Mouse (Mus musculus) intestine, embryonic 16.5 days (tissue): Measurements from ENCODE around the gene Fstl1. TPM values are rescaled to one million over a fixed set of nuclear protein-coding genes. Genes with fewer than 3 reads are reported as not detected.

ENCODE experiments used
- ATAC-seq: fragments of 200-750 bp; cut with Nextera tagmentation; 2 replicates; pipeline ENCODE4 v1.8.0; 2017; ENCODE audit warnings: moderate TSS enrichment, moderate library complexity
- H3K27ac ChIP-seq: fragments of 300-500 bp; sonication (generic); 2 replicates; pipeline ENCODE4 v1.5.1; 2014; ENCODE audit warnings: mild to moderate bottlenecking, low read length
- H3K27me3 ChIP-seq: fragments of 300-500 bp; sonication (generic); replicated peaks from 2 replicates; pipeline ENCODE4 v1.6.1; 2014; ENCODE audit warnings: low read length, control low read depth, mixed read lengths; ENCODE audit not compliant: control insufficient read depth, insufficient read depth
- H3K36me3 ChIP-seq: fragments of 300-500 bp; sonication (generic); 2 replicates; pipeline ENCODE4 v1.6.1; 2014; ENCODE audit warnings: low read length, control low read depth; ENCODE audit not compliant: control insufficient read depth, insufficient read depth
- H3K4me1 ChIP-seq: fragments of 300-500 bp; sonication (generic); 2 replicates; pipeline ENCODE4 v1.6.1; 2014; ENCODE audit warnings: low read length, control low read depth, mixed read lengths; ENCODE audit not compliant: control insufficient read depth, insufficient read depth
- H3K4me2 ChIP-seq: fragments of 300-500 bp; sonication (generic); 2 replicates; pipeline ENCODE4 v1.6.1; 2014; ENCODE audit warnings: low read depth, low read length, control low read depth
- H3K4me3 ChIP-seq: fragments of 300-500 bp; sonication (generic); 2 replicates; pipeline ENCODE4 v1.5.1; 2014; ENCODE audit warnings: mild to moderate bottlenecking, low read length
- H3K9ac ChIP-seq: fragments of 300-500 bp; sonication (generic); 2 replicates; pipeline ENCODE4 v1.6.1; 2014; ENCODE audit warnings: low read depth, low read length
- H3K9me3 ChIP-seq: fragments of 300-500 bp; sonication (generic); 2 replicates; pipeline ENCODE4 v1.6.1; 2016; ENCODE audit warnings: low read length, control low read depth; ENCODE audit not compliant: control insufficient read depth
- WGBS: fragments of 180-500 bp; shearing (Covaris S2); extraction: QIAGEN DNeasy Blood & Tissue Kit; methylation state at CpG from one replicate; pipeline ENCODE4 v1.1.7; 2014; 5-methylcytosine and 5-hydroxymethylcytosine counted together
- polyA plus RNA-seq: library from polyadenylated mRNA; unstranded; fragments of >200 nt; fragmentation: Nextera tagmentation; extraction: Ambion mirVana; gene quantifications from 2 replicates; pipeline ENCODE4 v1.2.1, GENCODE M21; 2015

Gene Fstl1
- polyA plus RNA-seq, 1 experiment from 2014 or later = 225 TPM

DNA sequence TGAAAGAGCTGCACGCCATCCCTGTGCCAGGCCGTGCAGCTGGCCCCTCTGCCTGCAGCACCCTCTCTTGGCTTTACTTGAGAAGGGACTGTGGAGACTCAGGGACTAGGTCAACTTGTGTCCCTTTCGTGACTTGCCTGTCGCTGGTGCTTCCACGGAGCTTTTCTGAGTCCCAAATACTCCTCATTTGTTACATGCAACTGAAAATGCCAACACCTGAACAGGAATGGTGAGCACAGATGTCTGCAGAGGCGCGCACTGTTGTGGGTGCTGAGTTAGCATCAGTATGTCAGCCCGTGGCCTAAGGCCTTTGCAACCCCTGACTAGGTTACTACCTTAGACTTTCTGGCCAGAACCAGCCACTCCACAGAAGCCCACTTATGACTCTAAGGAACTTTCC lies 35.2 kb downstream of the Fstl1 start:
- no peaks in the 10 kb centered on the region for H3K27me3 ChIP-seq
- 84% methylated on average over 8 of the region's 8 CpGs for WGBS
- ATAC-seq = no peak
- H3K36me3 ChIP-seq = no peaks in the 10 kb centered on the region
- no peak overlapping the region for H3K4me3 ChIP-seq
- H3K4me2 ChIP-seq = no peak overlapping the region
- H3K27ac ChIP-seq = no peak overlapping the region
- peaks cover 12% of the 10 kb centered on the region for H3K4me1 ChIP-seq
- no peaks in the 10 kb centered on the region for H3K9me3 ChIP-seq
- H3K9ac ChIP-seq = no peak overlapping the region

DNA sequence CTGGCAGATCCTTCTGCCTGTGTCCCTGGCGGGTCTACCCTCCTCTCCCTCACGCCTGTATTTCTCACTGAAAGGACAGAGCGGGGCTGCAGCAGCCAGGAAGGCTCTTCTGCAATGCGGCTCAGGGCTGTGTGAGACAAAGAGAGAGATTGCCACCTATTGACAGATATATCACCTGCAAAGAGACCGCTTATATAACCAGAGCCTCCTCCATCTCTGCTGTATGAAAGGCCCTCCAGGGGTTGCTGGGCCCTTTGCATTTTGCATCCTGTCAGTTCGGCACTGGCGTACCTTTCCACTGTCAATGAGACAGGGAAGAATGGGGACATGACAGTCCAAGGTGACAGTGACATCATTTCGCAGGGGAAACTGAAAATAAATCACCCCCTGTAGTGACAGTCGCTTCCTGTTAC lies 35.8 kb downstream of the Fstl1 start:
- H3K36me3 ChIP-seq = no peaks in the 10 kb centered on the region
- H3K27me3 ChIP-seq = no peaks in the 10 kb centered on the region
- H3K9ac ChIP-seq = no peak overlapping the region
- H3K9me3 ChIP-seq = no peaks in the 10 kb centered on the region
- H3K4me2 ChIP-seq = no peak overlapping the region
- WGBS = 49% methylated on average over 9 of the region's 9 CpGs
- peaks cover 12% of the 10 kb centered on the region for H3K4me1 ChIP-seq
- H3K4me3 ChIP-seq = no peak overlapping the region
- peak; percentile 22; the same call in 1 of the 2 replicates for ATAC-seq
- no peak overlapping the region for H3K27ac ChIP-seq

- Histone ChIP-seq H3K4me3 (no peak overlapping the region), H3K27ac (peak overlapping the region; percentile 81), H3K4me2 (0 out of 2 replicates have a peak overlapping the region, but pooled peaks have one; percentile 14), H3K4me1 (peaks cover 12% of the 10 kb centered on the region), H3K9me3 (no peaks in the 10 kb centered on the region), H3K9ac (peak overlapping the region; percentile 20; the same call in 1 of the 2 replicates), H3K27me3 (no peaks in the 10 kb centered on the region), H3K36me3 (0 out of 2 replicates have a peak, but pooled peaks cover 2% of the 10 kb centered on the region)
- peak; percentile 3; the same call in 1 of the 2 replicates for ATAC-seq
- 24% methylated on average over 5 of the region's 5 CpGs for WGBS
These were observed 37.2 kb downstream of the Fstl1 start for GRCm38 (mm10) chr16:37813691-37814382.

GRCm38 (mm10) chr16:37814383-37814971 lies 37.8 kb downstream of the Fstl1 start:
- H3K27me3 ChIP-seq = no peaks in the 10 kb centered on the region
- H3K4me2 ChIP-seq = no peak overlapping the region
- peak; percentile 94 for ATAC-seq

GRCm38 (mm10) chr16:37817986-37818385 lies 41.3 kb downstream of the Fstl1 start:
- Histone ChIP-seq H3K9ac (no peak overlapping the region), H3K4me1 (peaks cover 8% of the 10 kb centered on the region), H3K9me3 (no peaks in the 10 kb centered on the region), H3K27ac (no peak overlapping the region), H3K4me3 (no peak overlapping the region), H3K27me3 (no peaks in the 10 kb centered on the region), H3K36me3 (peaks cover 3% of the 10 kb centered on the region; the same call in 1 of the 2 replicates), H3K4me2 (no peak overlapping the region)
- ATAC-seq = no peak
- 90% methylated on average over 4 of the region's 4 CpGs for WGBS

More at GRCm38 (mm10) chr16:37814383-37814971, 37.8 kb downstream of the Fstl1 start:
- H3K4me3 ChIP-seq = no peak overlapping the region
- 0 out of 2 replicates have a peak, but pooled peaks cover 3% of the 10 kb centered on the region for H3K36me3 ChIP-seq
- WGBS = 24% methylated on average over 7 of the region's 7 CpGs
- H3K4me1 ChIP-seq = peaks cover 10% of the 10 kb centered on the region
- no peak overlapping the region for H3K9ac ChIP-seq
- no peaks in the 10 kb centered on the region for H3K9me3 ChIP-seq
- H3K27ac ChIP-seq = peak overlapping the region; percentile 62; the same call in 1 of the 2 replicates

DNA sequence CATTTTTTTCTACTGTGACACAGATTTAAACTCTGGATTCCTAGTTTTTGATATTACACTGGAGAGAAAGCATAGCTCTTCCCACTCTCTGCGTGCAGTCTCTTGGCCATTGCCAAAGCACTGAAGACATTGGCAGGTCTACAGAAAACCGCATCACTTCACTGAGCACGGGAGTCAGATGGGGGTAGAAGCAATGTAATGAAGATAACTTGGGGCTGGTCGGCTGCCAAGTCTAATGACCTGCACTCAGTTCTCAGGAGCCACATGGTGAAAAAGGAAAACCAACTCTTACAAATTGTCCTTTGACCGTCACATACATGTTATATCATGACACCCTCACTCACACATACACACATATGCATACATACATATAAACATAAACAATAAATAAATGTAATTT lies 47.3 kb downstream of the Fstl1 start:
- Histone ChIP-seq H3K9ac (no peak overlapping the region), H3K27me3 (no peaks in the 10 kb centered on the region), H3K4me1 (no peaks in the 10 kb centered on the region), H3K9me3 (no peaks in the 10 kb centered on the region), H3K27ac (no peak overlapping the region), H3K4me3 (no peak overlapping the region), H3K36me3 (peaks cover 6% of the 10 kb centered on the region), H3K4me2 (no peak overlapping the region)
- no peak for ATAC-seq
- 76% methylated on average over 5 of the region's 5 CpGs for WGBS

GRCm38 (mm10) chr16:37824778-37825505 lies 48.3 kb downstream of the Fstl1 start:
- ATAC-seq = no peak
- H3K4me1 ChIP-seq = no peaks in the 10 kb centered on the region
- no peak overlapping the region for H3K4me2 ChIP-seq
- WGBS = 83% methylated on average over 12 of the region's 12 CpGs
- H3K4me3 ChIP-seq = no peak overlapping the region
- H3K27me3 ChIP-seq = no peaks in the 10 kb centered on the region
- no peaks in the 10 kb centered on the region for H3K9me3 ChIP-seq
- H3K27ac ChIP-seq = no peak overlapping the region
- H3K36me3 ChIP-seq = peaks cover 9% of the 10 kb centered on the region
- no peak overlapping the region for H3K9ac ChIP-seq

DNA sequence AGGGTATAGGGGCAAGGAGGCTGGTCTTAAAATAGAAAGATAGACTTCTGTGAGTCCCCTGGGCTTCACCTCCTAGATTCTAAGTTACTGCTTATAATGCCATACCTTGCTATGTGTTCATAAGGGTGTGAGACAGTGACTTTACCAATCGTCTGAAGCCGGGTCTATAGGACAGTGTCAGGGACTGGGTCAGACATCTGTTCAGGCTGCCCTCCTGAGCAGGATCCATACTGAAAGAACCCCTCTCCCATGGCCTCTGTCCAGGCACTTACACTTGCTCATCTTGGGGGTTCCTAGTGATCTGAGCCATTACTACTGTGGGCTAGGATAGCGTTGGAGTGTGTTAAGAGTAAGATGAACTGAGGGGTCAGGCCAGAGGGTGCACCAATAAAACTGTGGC lies 49.6 kb downstream of the Fstl1 start:
- 92% methylated on average over 3 of the region's 3 CpGs for WGBS
- peaks cover 14% of the 10 kb centered on the region for H3K36me3 ChIP-seq
- no peak overlapping the region for H3K4me3 ChIP-seq
- H3K27ac ChIP-seq = no peak overlapping the region
- H3K9me3 ChIP-seq = no peaks in the 10 kb centered on the region
- ATAC-seq = no peak
- H3K9ac ChIP-seq = no peak overlapping the region
- no peaks in the 10 kb centered on the region for H3K4me1 ChIP-seq
- H3K4me2 ChIP-seq = no peak overlapping the region
- no peaks in the 10 kb centered on the region for H3K27me3 ChIP-seq

GRCm38 (mm10) chr16:37831041-37831440 lies 54.4 kb downstream of the Fstl1 start:
- Histone ChIP-seq H3K9ac (no peak overlapping the region), H3K4me3 (no peak overlapping the region), H3K27me3 (no peaks in the 10 kb centered on the region), H3K36me3 (peaks cover 11% of the 10 kb centered on the region), H3K4me1 (no peaks in the 10 kb centered on the region), H3K4me2 (no peak overlapping the region), H3K27ac (no peak overlapping the region), H3K9me3 (no peaks in the 10 kb centered on the region)
- WGBS = 84% methylated on average over 7 of the region's 7 CpGs
- no peak for ATAC-seq
